Mouse (Mus musculus) CH12.LX (cell line): ENCODE measurements around the gene Trip12.

Experiments used
- CTCF ChIP-seq, 2 experiments: IDR thresholded peaks in 1 of 2; conservative IDR thresholded peaks in 1 of 2; 2 replicates each; pipeline ENCODE4 v1.5.1; 2011 to 2012; ENCODE audit warnings: low read depth in 2 of 2, low read length in 2 of 2, improper control_type of control experiment in 1 of 2, inconsistent platforms in 1 of 2, mild to moderate bottlenecking in 1 of 2, moderate library complexity in 1 of 2
- EP300 ChIP-seq: IDR thresholded peaks from 2 replicates; pipeline ENCODE4 v1.6.1; 2011; ENCODE audit warnings: low read length, improper control_type of control experiment
- ETS1 ChIP-seq: conservative IDR thresholded peaks from 2 replicates; pipeline ENCODE4 v1.6.1; 2012; ENCODE audit warnings: low read depth, mild to moderate bottlenecking, inconsistent platforms, low read length, improper control_type of control experiment, moderate library complexity
- KAT2A ChIP-seq: IDR thresholded peaks from 2 replicates; pipeline ENCODE4 v1.6.1; 2012; ENCODE audit warnings: low read length, improper control_type of control experiment, inconsistent platforms; ENCODE audit not compliant: insufficient replicate concordance
- TBP ChIP-seq: conservative IDR thresholded peaks from 2 replicates; pipeline ENCODE4 v1.6.1; 2011; ENCODE audit warnings: low read depth, low read length, improper control_type of control experiment
- TCF12 ChIP-seq: IDR thresholded peaks from 2 replicates; pipeline ENCODE4 v1.6.1; 2014; ENCODE audit warnings: low read depth, mild to moderate bottlenecking, inconsistent platforms, low read length, improper control_type of control experiment
- USF1 ChIP-seq: IDR thresholded peaks from 2 replicates; pipeline ENCODE4 v1.6.1; 2014; ENCODE audit warnings: low read depth, mild to moderate bottlenecking, inconsistent platforms, low read length, improper control_type of control experiment
- ZNF384 ChIP-seq: IDR thresholded peaks from 2 replicates; pipeline ENCODE4 v1.6.1; 2012; ENCODE audit warnings: low read depth, low read length, improper control_type of control experiment, inconsistent platforms

DNA sequence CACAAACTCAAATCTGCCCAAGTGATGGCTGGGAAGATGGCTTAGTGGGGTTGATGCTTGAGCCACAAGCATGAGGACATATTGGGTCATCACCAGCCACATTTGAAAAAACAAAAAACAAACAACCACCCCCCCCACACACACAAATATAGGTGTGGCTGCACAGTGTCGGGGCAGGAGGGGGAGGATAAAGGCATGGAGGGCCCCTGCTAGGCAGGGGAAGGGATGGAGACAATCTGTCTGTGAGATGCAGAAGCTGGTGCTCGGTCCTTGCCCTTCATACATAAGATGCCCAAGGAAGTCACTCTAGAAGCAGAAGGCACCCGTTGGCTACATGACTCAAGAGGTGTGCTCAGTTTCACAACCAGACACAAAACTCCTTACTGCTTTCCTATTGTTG is 118.4 kb downstream of the Trip12 start:
- TF ChIP-seq CTCF (conservative IDR thresholded peaks at IDR 0.05 in 1 of 2, IDR thresholded peaks at IDR 0.05 in 1 of 2; ENCODE audit: low read depth in 2 of 2, low read length in 2 of 2) (no peak), USF1 (no peak), EP300 (no peak), KAT2A (no peak), ZNF384 (no peak), ETS1 (no peak), TBP (no peak), TCF12 (no peak)
